Mouse (Mus musculus) cerebellum, adult (tissue): ENCODE data around the gene Cdh5.
"Not testable (repeated sequence)": the region's sequence is repeated elsewhere in the genome, so short reads cannot be mapped to it uniquely, and the experiment has no call there.

Source experiments
- ATAC-seq: cut with Nextera tagmentation; 2 replicates; pipeline ENCODE4 v1.9.2; 2017; ENCODE audit warnings: mild to moderate bottlenecking, moderate library complexity, mixed read lengths; ENCODE audit not compliant: insufficient number of reproducible peaks, low FRiP score, low TSS enrichment

Cdh5 gene

GRCm38 (mm10) chr8:104090993-104091900 is 10.2 kb upstream of the Cdh5 start:
- not testable (repeated sequence) for ATAC-seq

GRCm38 (mm10) chr8:104093336-104093735 is 8.1 kb upstream of the Cdh5 start:
- no peak for ATAC-seq

GRCm38 (mm10) chr8:104095595-104095994 is 5.8 kb upstream of the Cdh5 start:
- no peak for ATAC-seq

- no peak for ATAC-seq
These were observed 4.8 kb upstream of the Cdh5 start for GRCm38 (mm10) chr8:104096644-104097043.

GRCm38 (mm10) chr8:104098671-104099346 is 2.6 kb upstream of the Cdh5 start:
- peak; percentile 42; the same call in 1 of the 2 replicates for ATAC-seq

- ATAC-seq = peak; percentile 40
These were observed 1.9 kb upstream of the Cdh5 start for GRCm38 (mm10) chr8:104099347-104100099.

GRCm38 (mm10) chr8:104100724-104101123 is 701 bp upstream of the Cdh5 start:
- ATAC-seq = not testable (repeated sequence)

GRCm38 (mm10) chr8:104103462-104103861 is 2.0 kb downstream of the Cdh5 start:
- ATAC-seq = no peak

- no peak for ATAC-seq
These were observed 4.3 kb downstream of the Cdh5 start for GRCm38 (mm10) chr8:104105768-104106167.

- ATAC-seq = no peak
These were observed 5.0 kb downstream of the Cdh5 start for GRCm38 (mm10) chr8:104106276-104106946.

- no peak for ATAC-seq
These were observed 5.7 kb downstream of the Cdh5 start for GRCm38 (mm10) chr8:104107111-104107510.

- ATAC-seq = no peak
These were observed 6.6 kb downstream of the Cdh5 start for GRCm38 (mm10) chr8:104108048-104108447.

GRCm38 (mm10) chr8:104110498-104111134 is 9.2 kb downstream of the Cdh5 start:
- ATAC-seq = no peak

- no peak for ATAC-seq
These were observed 20.4 kb downstream of the Cdh5 start for GRCm38 (mm10) chr8:104121640-104122416.

- ATAC-seq = no peak
These were observed 21.7 kb downstream of the Cdh5 start for GRCm38 (mm10) chr8:104123080-104123657.

GRCm38 (mm10) chr8:104124534-104124933 is 23.1 kb downstream of the Cdh5 start:
- ATAC-seq = no peak

GRCm38 (mm10) chr8:104127160-104127883 is 25.9 kb downstream of the Cdh5 start:
- no peak for ATAC-seq

- no peak for ATAC-seq
These were observed 29.5 kb downstream of the Cdh5 start for GRCm38 (mm10) chr8:104130916-104131315.
